Mouse (Mus musculus) fibroblast of lung, adult 2 months (primary cell): ENCODE measurements around the gene Zbp1.

Source experiments
- DNase-seq: peaks from one replicate; pipeline ENCODE4 v3.0.0-alpha.2; 2011; ENCODE audit warnings: low read depth

Zbp1 gene

DNA sequence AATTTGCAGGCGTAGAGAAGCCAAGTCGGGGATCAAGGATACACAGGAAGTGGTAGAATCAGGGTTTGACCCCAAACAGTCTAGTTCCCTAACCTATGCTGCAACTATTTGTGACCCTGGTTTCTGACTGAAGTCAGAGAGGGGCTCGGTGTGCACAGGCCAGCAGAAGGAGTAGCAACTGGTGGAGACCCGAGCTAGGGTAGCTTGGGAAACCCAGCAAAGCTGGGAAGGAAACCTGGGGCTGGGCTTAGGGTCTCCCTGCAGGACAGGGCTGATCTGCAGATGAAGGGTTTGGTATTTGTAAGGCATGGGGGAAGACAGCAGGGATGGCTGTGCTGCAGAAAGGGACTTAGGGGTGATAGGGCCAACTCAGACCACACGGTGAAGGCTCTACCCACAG lies 41.2 kb downstream of the Zbp1 start:
- DNase-seq: no peak

DNA sequence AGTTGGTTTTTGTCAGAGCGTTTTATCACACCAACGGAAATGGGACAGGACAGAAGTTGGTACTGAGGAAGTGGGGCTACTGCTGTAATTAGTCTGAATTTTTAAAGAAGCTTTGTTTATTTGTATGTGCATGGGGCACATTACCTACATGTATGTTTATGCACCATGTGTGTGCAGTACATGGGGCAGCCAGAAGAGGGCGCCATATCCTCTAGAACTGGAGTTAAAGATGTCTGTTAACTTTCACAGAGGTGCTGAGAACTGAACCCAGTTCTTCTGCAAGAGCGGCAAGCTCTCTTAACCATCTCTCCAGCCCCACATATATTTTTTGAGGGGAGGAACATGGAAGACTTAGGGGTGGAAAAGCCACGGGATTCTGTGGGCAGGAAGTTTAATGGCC lies 43.0 kb downstream of the Zbp1 start:
- no peak for DNase-seq

DNA sequence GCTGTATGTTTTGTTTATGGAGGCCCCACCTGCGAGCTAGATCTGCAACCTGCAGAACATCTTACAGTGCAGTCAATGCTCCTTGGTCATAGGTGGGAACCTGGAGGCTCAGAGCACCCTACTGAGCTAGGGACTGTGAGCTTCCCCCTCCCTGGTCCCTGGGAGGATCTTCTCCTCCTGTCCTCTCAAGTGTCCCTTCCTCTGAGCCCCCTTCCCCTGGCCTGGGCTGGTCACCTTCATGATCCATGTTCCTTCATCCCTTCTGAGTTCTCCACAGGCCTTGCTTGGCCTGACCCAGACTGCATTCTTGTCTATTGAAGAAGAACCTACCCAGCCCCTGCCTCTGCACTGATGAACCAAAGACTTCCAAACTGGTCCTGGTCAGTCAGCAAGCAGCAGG lies 44.2 kb downstream of the Zbp1 start:
- DNase-seq: no peak

DNA sequence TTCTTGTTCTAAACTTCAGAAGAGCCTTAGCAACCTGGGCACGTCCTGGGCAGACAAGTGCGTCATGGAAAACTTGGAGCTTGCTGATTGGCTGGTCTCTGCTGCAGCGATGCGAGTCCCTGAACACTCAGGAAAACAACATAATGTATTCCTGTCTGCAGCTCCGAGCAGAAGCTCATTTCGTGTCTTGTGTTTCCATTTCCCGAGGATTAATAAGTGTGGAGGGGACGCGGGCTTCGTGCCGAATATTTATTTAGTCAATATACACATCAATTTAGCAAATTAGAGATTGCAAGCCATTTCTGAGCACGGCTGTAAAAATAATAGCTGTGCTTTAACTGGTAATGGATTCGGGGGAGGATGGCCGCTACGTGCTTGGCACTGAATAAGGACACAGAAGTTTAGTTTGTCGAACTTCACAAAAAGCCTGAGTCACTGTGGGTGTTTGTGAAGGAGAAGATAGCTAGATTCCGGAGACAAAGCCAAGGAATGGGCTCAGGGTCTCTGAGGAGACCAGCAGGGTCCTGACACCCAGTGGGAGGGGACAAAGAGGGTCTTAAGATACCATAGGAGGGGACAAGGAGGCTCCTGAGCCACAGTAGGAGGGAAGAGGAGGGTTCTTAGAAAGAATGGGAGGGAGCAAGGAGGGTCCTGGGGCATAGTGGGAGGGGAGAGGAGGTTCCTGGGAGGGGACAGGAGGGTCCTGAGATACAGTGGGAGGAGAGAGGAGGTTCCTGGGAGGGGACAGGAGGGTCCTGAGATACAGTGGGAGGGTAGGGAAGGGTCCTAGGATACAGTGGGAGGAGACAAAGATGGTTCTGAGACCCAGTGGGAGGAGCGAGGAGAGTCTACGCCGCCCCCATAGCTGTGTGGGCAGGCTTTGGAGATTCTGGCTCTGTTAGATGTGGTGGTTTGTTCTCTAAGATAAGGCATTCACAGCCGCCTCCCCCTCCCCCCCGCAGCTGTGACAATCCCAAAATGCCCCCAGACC lies 44.9 kb downstream of the Zbp1 start:
- peak; percentile 37 for DNase-seq

DNA sequence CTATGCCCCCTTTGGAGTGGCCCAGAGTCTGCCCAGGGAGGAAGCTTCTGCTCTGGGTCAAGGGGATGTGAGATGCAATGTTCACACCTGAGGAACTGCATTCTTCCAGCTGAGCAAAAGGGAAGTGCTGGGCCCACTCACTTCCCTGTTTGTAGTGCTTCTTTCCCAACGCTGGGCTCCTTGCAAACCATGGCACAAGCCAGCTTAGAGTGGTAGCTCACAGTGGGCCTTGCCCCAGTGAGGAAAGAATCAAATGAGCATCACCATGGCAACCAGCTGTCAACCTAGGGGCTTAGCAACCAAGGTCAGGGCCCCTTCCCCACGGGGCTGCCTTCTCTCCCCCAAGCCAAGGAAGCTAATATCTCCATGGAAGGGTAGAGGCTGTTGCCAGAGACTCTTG lies 45.7 kb downstream of the Zbp1 start:
- no peak for DNase-seq

DNA sequence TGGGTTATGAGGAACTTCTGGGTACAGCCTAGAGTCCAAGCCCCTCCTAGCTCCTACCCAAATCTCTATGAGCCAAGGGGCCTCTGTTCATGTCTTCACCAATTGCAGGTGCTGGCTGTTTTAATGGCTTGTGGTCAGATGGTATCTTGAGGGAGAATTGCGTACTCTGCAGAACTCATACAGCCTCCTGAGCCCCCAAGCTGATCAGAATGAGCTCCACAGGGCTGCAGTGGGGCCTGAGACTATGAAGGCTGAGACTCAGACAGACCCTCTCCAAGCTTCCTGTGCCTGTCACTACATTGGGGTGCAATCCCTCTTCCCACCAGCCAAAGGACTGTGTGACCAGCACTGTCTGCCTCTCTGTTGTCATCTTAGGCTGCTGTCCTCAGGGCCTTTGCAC lies 46.3 kb downstream of the Zbp1 start:
- DNase-seq: no peak

DNA sequence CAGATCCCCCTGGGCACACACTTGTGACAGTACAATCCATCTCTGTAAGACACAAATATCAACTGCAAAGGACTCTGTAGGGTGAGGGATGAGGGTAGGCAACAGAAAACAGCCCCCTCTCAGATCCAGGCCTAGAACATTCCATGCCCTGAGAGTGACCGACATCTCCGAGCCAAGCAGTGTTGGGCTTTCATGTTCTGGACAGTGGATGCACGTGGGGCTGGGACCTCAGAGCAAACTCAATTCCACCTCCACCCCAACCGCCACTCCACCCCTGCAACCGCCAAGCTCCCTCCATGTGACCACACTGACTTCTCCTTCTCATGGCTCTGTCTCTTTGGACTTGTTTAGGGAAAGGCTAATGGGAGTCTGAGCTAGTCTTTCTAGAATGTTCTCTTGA lies 46.8 kb downstream of the Zbp1 start:
- no peak for DNase-seq

DNA sequence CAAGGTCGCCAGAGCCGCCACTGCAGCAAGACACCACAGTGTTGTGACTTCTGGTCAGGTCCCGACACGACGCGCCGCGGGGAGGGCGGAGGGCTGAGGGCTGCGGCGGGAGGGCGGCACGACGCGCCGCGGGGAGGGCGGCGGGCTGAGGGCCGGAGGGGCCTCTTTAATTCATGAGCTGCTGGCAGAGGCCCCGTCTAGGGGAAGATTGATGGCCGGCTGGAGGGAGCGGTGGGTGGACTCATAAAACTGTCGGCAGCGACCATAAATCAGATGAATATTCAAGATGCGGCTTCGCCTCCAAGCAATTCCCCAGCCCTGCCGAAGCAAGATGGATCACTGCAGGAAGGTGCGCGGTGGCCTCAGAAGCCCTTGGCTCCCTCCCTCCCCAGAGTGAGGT lies 47.3 kb downstream of the Zbp1 start:
- no peak for DNase-seq

DNA sequence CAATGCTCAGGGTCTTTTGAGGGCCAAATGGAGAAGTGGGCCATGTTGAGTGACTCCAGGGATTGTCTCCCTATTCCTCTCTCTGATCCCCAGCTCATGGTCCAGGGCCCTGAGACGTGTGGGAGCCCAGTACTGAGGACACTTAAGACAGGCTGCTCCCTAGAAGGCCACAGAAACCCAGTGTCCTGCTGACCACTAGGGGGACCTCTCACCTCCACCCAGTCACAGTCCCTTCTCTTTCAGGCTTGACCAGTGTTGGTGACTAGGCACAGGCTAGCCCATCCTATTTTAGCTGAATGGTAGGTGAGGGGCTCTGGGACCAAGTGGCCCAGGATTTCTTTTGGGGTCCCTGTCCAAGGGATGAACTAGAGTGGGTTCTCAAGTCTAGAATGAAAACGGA lies 48.0 kb downstream of the Zbp1 start:
- DNase-seq: no peak

DNA sequence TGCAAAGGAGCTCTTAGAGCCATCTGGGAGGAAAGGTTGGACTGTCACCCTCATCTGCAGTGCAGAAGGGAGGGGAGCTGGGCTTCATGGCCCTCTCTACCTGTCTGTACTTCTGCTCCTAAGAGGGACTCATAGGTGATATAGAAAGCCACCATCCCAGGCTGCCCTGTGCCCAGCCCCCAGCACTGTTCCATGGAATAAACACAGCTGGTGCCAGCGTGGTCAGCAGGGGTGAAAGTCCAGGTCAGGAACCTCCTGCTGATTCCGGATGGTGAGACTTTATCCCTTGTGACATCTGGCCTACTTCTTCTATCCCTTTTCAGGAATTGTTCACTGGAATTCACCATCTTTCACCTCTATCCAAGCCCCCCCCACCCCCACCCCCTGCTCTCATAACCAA lies 48.6 kb downstream of the Zbp1 start:
- DNase-seq: no peak

DNA sequence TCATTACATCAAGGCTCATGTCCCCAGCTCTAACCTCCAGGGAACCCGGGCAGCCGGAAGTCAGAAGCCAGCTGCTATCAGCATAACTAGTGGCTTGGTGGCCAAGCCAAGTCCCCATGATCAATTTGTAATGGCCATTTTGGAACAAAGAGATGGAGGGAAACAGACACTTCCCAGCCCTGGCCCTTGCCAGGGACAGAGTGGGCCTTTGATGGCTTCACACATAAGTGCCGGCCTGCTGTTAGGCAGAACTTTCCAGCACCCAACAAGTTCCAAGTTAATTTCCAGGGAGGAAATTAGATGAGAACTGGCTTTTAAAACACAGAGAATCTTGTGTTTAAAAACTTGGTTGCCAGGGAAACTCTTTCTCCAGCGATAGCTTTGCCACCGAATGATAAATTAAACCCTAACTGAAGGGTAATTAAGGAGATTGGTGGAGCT lies 50.3 kb downstream of the Zbp1 start:
- no peak for DNase-seq

DNA sequence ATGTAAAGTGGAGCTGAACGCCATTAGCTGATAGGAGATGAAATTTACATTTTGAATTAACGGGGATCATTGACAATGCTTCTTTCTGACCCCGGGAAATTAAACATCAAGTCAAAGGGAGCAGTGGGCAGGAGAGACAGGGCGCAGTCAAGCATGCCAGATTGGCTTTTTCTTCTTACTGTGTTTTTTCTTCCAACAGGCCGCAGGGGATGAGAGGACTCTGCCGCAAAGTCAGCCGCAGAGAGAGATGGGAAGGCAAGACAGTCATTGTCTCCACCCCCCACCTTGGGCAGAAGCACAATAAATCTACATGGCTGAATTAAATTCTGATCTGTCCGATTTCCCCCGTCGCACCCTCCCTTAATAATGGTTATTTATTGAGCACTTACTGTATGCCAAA lies 53.4 kb downstream of the Zbp1 start:
- DNase-seq: no peak

DNA sequence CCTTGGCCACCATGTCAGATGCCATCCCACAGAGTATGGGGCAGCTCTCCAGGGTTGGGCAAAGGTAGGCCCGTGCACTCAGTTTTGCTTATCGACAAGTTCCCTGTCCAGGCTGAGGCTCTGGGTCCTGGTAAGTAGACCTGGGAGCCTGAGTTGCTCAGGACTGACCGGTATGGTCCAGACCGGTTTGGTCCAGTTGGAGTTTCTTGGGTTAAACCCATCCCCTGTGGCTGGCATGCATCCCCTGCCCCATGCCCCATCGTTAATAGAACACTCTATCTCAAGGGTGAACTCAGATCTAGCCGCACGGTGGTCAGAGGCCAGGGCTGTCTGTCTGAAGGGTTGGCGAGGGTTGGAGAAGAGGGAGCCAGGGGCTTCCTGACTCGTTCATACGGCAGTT lies 53.8 kb downstream of the Zbp1 start:
- no peak for DNase-seq

DNA sequence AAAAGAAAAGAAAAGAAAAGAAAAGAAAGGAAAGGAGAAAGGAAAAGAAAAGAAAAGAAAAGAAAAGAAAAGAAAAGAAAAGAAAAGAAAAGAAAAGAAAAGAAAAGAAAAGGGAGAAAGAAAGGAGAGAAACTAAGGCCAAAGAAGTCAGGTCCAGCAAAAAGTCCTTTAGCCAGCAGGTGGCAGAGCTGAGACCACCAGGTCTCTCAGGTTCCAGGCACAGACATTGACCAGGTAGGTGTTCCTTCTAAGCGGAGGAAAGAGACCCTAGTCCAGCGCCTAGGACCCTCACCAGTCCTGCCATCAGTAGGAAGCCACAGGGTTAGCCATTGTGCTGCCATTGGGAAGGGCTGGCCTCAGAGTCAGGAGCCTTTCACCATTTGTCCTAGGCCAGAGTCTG lies 54.4 kb downstream of the Zbp1 start:
- no peak for DNase-seq

DNA sequence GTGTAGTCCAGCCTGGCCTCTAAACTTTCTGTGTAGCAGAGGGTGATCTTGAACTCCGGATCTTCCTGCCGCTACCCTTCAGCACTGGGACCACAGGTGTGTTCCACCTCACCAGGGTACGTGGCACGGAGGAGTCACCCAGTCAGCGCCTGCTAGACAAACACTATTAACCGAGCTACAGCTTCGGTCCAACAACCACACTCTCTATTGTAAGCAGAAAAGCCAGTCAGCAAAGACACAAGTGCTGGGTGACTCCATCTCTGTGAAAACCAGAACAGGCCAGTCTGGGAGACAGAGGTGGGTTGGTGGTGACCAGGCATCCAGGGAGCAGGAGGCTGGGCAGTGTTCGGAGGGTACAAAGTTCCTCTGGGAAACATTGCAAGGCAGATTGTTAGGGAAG lies 55.3 kb downstream of the Zbp1 start:
- no peak for DNase-seq

DNA sequence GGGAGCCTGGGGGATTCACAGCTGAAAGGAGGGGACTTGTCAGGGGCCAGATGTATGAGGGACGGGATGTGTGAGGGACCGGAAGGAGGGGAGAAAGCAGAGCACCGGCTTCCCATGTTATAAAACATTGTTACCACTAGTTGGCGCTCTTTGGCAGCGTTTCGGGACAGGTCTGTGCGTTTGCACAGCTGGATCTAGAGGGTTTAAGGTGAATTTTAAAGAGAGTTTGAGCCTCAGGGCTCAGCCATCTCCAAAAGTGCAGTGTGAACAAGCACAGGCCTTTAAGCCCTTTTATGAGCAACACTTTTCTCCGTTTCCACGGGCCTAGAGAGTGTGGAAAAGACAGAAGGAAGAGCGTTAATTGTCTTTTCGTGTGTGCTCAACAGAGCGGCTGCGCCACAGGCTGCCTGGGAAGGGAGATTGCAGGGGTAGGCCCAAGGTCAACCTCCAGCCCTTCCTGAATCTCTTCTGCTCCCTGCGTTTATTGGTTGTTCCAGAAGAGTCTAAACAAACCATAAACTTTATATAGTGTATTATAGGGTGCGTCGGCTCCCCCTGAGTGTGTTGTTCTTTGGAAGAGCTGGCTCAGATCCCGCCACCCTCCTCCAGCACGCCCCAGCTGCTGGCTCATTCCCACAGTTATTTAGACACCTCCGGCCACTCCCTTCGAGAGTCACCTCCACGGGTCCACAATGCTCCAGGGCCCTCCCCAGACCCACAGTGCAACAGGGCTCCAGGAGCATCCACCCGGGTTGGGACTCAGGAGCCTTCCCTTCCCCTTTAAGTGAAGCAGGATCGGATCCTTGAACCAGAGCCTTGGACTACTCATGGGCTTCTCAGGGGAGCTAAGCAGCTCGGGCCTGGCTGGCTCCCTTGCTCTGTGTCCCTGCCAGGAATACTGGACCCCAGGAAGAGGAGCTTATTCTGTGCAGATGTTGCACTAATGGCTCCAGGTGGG lies 59.1 kb downstream of the Zbp1 start:
- DNase-seq: no peak

DNA sequence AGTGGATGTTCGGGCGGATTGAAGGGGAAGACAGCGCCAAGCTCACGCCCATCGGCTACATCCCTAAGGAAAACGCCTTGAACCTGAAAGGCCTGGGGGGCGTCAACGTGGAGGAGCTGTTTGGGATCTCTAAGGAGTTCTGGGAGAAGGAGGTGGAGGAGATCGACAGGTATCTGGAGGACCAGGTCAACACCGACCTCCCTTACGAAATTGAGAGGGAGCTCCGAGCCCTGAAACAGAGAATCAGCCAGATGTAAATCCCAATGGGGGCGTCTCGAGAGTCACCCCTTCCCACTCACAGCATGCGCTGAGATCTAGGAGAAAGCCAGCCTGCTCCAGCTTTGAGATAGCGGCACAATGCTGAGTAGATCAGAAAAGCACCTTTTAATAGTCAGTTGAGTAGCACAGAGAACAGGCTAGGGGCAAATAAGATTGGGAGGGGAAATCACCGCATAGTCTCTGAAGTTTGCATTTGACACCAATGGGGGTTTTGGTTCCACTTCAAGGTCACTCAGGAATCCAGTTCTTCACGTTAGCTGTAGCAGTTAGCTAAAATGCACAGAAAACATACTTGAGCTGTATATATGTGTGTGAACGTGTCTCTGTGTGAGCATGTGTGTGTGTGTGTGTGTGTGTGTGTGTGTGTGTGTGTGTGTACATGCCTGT lies 60.2 kb downstream of the Zbp1 start:
- DNase-seq: no peak

DNA sequence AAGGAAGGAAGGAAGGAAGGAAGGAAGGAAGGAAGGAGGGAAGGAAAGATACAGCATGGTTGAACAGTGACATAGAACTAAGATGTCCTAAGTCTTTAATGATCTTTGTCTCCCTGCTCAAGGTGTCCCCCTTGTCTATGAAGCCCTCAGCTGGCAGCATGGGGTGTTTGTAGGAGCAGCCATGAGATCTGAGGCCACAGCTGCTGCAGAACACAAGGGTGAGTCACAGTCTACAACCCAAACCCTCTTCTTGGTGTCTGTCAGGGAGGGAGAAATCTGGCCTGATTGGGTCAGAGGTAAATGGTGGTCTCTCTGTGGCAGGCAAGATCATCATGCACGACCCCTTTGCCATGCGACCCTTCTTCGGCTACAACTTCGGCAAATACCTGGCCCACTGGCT lies 60.9 kb downstream of the Zbp1 start:
- DNase-seq: no peak

DNA sequence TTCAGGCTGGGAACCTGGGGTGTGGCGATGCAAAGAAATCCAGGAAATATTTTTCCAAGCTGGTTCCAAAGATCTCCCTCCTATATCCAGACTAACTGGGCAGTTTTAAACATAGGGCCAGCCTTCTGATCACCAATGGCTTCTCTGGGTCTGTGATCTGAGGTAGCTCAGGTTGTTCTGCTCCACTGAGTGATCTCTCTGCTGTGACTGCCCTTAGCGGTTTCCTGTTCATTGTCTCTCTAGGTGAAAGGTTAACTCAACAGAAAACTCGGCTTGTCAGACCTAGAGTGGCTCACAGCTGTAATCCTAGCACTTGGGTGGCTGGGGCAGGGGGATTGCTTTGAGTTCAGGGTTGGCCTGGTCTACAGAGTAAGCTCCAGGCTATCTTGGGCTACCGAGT lies 61.3 kb downstream of the Zbp1 start:
- DNase-seq: no peak

DNA sequence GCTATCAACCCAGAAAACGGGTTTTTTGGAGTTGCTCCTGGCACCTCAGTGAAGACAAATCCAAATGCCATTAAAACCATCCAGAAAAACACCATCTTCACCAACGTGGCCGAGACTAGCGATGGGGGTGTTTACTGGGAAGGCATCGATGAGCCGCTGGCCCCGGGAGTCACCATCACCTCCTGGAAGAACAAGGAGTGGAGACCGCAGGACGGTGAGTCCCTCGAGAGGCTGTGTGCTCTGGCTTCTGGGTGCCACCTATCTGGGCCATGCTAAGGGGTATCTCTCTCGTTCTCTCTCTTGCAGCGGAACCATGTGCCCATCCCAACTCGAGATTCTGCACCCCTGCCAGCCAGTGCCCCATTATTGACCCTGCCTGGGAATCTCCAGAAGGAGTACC lies 61.8 kb downstream of the Zbp1 start:
- no peak for DNase-seq
